Mouse (Mus musculus): ENCODE data around the gene Tgfb1i1. TPM values are rescaled to one million over a fixed set of nuclear protein-coding genes. Genes with fewer than 3 reads are reported as not detected.
A peak's percentile ranks its signal among the peaks of the same experiment; 100 is the strongest.

Tgfb1i1 gene
- polyA plus RNA-seq, 1 experiment from 2014 or later, result 160 TPM

DNA sequence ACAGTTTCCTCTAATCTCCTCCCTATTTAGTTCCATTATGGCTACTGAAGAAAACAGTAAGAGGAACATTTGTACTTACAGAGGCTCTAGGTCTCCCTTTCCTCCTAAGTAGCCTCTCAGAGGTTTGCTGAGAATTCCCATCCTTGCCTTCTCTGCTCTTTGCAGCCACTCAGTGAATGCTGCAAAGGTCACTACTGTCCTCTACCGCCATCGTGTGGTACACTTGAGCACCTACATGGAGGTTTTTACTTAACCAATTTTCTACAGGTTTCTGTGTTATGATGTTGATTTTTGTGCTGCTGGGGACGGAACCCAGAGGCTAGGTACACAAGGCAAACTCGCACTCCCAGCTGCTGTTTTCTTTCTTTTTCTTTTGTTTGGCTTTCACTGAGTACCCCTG, 38.4 kb upstream of the Tgfb1i1 start:
- ATAC-seq, result peak; percentile 38
- Histone ChIP-seq H3K27me3 (replicated peaks; ENCODE audit: insufficient read depth, low read length) (no peaks in the 10 kb centered on the region), H3K9me3 (ENCODE audit: low read length) (no peaks in the 10 kb centered on the region), H3K36me3 (ENCODE audit: insufficient read depth, low read length) (no peaks in the 10 kb centered on the region), H3K9ac (replicated peaks; ENCODE audit: low read depth) (no peak overlapping the region), H3K4me1 (ENCODE audit: insufficient read depth, low read depth, low read length) (no peaks in the 10 kb centered on the region), H3K4me3 (ENCODE audit: low read depth, low read length) (no peak overlapping the region), H3K27ac (ENCODE audit: low read length) (no peak overlapping the region), H3K4me2 (replicated peaks; ENCODE audit: low read depth, low read length) (no peak overlapping the region)
- TF ChIP-seq CTCF (IDR thresholded peaks at IDR 0.05) (peak; percentile 94), EP300 (IDR thresholded peaks at IDR 0.05) (no peak)
- DNase-seq (ENCODE audit: low spot score), result peak; percentile 86
- WGBS, result 6% methylated on average over 4 of the region's 4 CpGs

DNA sequence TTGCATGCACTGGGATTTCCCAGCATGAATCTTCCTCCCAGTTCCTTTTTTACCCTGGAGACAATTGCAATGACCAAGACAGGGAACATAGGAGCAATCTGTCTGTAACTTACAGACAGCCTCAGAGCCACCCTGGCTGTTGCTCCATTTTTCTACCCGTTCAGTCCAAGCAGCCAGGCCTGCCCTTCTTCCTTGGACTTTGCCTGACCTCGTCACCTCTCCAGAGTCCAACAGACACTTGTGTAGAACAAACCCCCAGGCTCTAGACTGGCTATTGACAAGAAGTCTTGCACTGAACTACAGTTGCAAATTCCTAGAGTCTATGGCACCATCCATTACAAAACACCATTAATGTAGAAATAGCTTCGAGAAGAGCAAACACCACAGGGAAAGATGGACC, 36.8 kb upstream of the Tgfb1i1 start:
- H3K36me3 ChIP-seq (ENCODE audit: insufficient read depth, low read length), result no peaks in the 10 kb centered on the region
- no peak overlapping the region for H3K9ac ChIP-seq (replicated peaks; ENCODE audit: low read depth)
- ATAC-seq, result no peak
- 35% methylated on average over 3 of the region's 3 CpGs for WGBS
- H3K9me3 ChIP-seq (ENCODE audit: low read length), result no peaks in the 10 kb centered on the region
- no peaks in the 10 kb centered on the region for H3K4me1 ChIP-seq (ENCODE audit: insufficient read depth, low read depth, low read length)
- TF ChIP-seq EP300 (IDR thresholded peaks at IDR 0.05), result no peak
- no peak for TF ChIP-seq CTCF (IDR thresholded peaks at IDR 0.05)
- H3K27ac ChIP-seq (ENCODE audit: low read length), result no peak overlapping the region
- H3K27me3 ChIP-seq (replicated peaks; ENCODE audit: insufficient read depth, low read length), result no peaks in the 10 kb centered on the region
- no peak overlapping the region for H3K4me2 ChIP-seq (replicated peaks; ENCODE audit: low read depth, low read length)
- no peak for DNase-seq (ENCODE audit: low spot score)
- H3K4me3 ChIP-seq (ENCODE audit: low read depth, low read length), result no peak overlapping the region

DNA sequence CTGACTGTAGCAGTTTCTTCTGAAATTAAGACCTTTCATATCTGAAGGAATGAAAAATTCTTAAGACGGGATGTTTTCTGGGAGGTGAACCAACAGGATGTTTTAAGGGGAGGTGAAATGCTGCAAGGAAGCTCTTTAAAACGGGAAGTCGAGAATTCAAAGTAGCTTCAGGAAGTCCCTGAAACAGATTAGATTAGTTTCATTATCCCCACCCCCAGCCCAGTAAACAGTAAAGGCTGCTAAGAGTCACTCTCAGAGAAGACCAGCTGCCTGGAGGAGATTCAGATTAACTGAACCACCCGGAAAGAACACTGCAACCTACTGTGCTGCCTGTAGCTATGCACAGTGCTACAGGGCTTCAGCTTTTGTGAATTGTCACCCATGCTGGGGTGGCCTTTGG, 26.7 kb upstream of the Tgfb1i1 start:
- 54% methylated on average over 4 of the region's 4 CpGs for WGBS
- no peaks in the 10 kb centered on the region for H3K4me1 ChIP-seq (ENCODE audit: insufficient read depth, low read depth, low read length)
- H3K27me3 ChIP-seq (replicated peaks; ENCODE audit: insufficient read depth, low read length), result no peaks in the 10 kb centered on the region
- no peaks in the 10 kb centered on the region for H3K36me3 ChIP-seq (ENCODE audit: insufficient read depth, low read length)
- H3K4me3 ChIP-seq (ENCODE audit: low read depth, low read length), result no peak overlapping the region
- H3K9me3 ChIP-seq (ENCODE audit: low read length), result no peaks in the 10 kb centered on the region
- TF ChIP-seq CTCF (IDR thresholded peaks at IDR 0.05) (no peak), EP300 (IDR thresholded peaks at IDR 0.05) (no peak)
- no peak overlapping the region for H3K27ac ChIP-seq (ENCODE audit: low read length)
- DNase-seq (ENCODE audit: low spot score) (no peak), ATAC-seq (no peak)
- no peak overlapping the region for H3K4me2 ChIP-seq (replicated peaks; ENCODE audit: low read depth, low read length)
- H3K9ac ChIP-seq (replicated peaks; ENCODE audit: low read depth), result no peak overlapping the region

DNA sequence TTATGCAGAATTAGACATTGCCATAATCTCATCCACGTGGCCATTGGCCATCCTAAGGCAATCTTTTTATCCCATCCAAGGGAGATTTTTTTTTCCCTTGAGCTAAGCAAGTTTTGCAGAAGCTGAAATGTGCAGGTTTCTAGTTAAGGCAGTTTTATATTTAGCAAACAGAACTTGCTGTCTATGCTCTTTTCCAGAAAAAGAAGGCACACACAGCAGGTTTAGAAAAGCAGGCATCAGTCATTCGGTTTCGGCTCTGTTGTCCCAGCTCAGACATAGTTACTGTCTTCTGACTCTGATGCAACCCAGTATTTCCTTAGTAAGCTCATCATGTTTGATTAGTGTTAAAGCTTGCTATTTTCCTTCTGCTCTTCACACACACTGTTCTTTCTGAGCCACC, 25.7 kb upstream of the Tgfb1i1 start:
- H3K9ac ChIP-seq (replicated peaks; ENCODE audit: low read depth), result no peak overlapping the region
- no peaks in the 10 kb centered on the region for H3K4me1 ChIP-seq (ENCODE audit: insufficient read depth, low read depth, low read length)
- H3K4me3 ChIP-seq (ENCODE audit: low read depth, low read length), result no peak overlapping the region
- H3K27ac ChIP-seq (ENCODE audit: low read length), result no peak overlapping the region
- DNase-seq (ENCODE audit: low spot score) (no peak), ATAC-seq (no peak)
- no peak for TF ChIP-seq EP300 (IDR thresholded peaks at IDR 0.05)
- TF ChIP-seq CTCF (IDR thresholded peaks at IDR 0.05), result no peak
- 81% methylated on average over 3 of the region's 3 CpGs for WGBS
- H3K4me2 ChIP-seq (replicated peaks; ENCODE audit: low read depth, low read length), result no peak overlapping the region
- no peaks in the 10 kb centered on the region for H3K36me3 ChIP-seq (ENCODE audit: insufficient read depth, low read length)
- no peaks in the 10 kb centered on the region for H3K9me3 ChIP-seq (ENCODE audit: low read length)
- no peaks in the 10 kb centered on the region for H3K27me3 ChIP-seq (replicated peaks; ENCODE audit: insufficient read depth, low read length)

DNA sequence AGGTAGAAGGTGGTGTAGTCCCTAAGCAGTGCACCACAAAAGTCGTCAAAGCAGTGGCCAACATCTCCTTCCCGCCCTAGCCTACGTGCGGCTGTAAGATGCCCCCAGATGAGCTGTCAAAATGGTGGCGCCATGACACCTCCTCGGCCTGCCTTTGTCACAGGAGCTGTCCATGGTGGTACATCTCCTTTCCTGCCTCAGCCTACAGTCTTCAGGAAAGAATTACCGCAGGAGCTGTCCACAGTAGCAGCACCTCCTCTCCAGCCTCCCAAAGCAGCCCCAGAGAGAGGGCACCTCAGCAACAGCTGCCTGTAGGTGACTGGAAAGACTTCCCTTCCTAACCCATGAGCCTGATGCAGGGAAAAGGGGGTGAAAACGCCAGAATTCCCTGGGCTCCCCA, 14.9 kb upstream of the Tgfb1i1 start:
- Histone ChIP-seq H3K4me3 (ENCODE audit: low read depth, low read length) (no peak overlapping the region), H3K4me2 (replicated peaks; ENCODE audit: low read depth, low read length) (no peak overlapping the region), H3K4me1 (ENCODE audit: insufficient read depth, low read depth, low read length) (peaks cover under 1% of the 10 kb centered on the region; the same call in 1 of the 2 replicates), H3K27ac (ENCODE audit: low read length) (no peak overlapping the region), H3K36me3 (ENCODE audit: insufficient read depth, low read length) (no peaks in the 10 kb centered on the region), H3K9ac (replicated peaks; ENCODE audit: low read depth) (no peak overlapping the region), H3K27me3 (replicated peaks; ENCODE audit: insufficient read depth, low read length) (no peaks in the 10 kb centered on the region), H3K9me3 (ENCODE audit: low read length) (no peaks in the 10 kb centered on the region)
- 37% methylated on average over 8 of the region's 8 CpGs for WGBS
- TF ChIP-seq CTCF (IDR thresholded peaks at IDR 0.05), result no peak
- DNase-seq (ENCODE audit: low spot score) (no peak), ATAC-seq (no peak)

DNA sequence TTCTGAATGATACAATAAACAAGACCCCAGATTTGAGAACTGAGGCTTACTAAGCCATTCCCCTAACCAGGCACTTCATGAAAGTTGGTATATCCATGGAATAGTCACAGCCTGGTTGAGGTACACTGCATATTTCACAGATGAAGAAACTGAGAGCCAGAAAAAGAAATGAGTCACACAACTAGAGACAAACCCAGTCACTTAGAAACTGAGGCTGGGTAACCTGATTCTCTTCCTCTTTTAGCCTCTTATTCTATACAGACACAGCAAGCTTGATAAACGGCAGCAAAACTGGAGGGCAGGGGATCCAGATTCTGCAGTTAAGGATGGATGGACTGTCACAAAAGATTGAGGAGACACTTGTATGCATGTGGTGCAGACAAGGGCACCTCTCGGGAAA, 11.8 kb upstream of the Tgfb1i1 start:
- ATAC-seq, result no peak
- no peaks in the 10 kb centered on the region for H3K27me3 ChIP-seq (replicated peaks; ENCODE audit: insufficient read depth, low read length)
- 79% methylated on average over 2 of the region's 2 CpGs for WGBS
- no peak overlapping the region for H3K4me3 ChIP-seq (ENCODE audit: low read depth, low read length)
- DNase-seq (ENCODE audit: low spot score), result no peak
- no peak overlapping the region for H3K27ac ChIP-seq (ENCODE audit: low read length)
- no peaks in the 10 kb centered on the region for H3K9me3 ChIP-seq (ENCODE audit: low read length)
- no peak overlapping the region for H3K4me2 ChIP-seq (replicated peaks; ENCODE audit: low read depth, low read length)
- TF ChIP-seq CTCF (IDR thresholded peaks at IDR 0.05) (no peak), EP300 (IDR thresholded peaks at IDR 0.05) (no peak)
- peaks cover 3% of the 10 kb centered on the region; the same call in 1 of the 2 replicates for H3K4me1 ChIP-seq (ENCODE audit: insufficient read depth, low read depth, low read length)
- no peaks in the 10 kb centered on the region; the same call in 1 of the 2 replicates for H3K36me3 ChIP-seq (ENCODE audit: insufficient read depth, low read length)
- no peak overlapping the region for H3K9ac ChIP-seq (replicated peaks; ENCODE audit: low read depth)

DNA sequence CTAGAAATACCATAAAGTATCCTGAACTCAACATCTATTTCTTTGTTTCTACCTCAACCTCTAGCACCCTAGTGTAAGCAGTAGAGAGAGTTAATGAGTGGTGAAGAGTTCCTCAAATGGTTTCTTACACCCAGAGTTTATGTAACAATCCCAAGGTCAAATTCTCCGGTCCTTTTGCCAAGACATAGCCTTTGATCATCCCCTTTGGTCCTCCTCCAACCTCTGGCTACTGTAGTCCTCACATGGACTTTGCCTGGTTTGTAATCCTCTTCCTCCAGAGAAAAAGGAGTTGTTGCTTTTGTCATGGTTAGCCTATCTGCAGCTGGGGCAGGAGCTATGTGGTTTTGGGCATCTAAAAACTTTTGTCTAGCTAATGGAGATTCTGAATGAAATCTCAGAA, 11.1 kb upstream of the Tgfb1i1 start:
- H3K36me3 ChIP-seq (ENCODE audit: insufficient read depth, low read length), result no peaks in the 10 kb centered on the region; the same call in 1 of the 2 replicates
- no peaks in the 10 kb centered on the region for H3K27me3 ChIP-seq (replicated peaks; ENCODE audit: insufficient read depth, low read length)
- no peaks in the 10 kb centered on the region for H3K9me3 ChIP-seq (ENCODE audit: low read length)
- no peak for TF ChIP-seq EP300 (IDR thresholded peaks at IDR 0.05)
- TF ChIP-seq CTCF (IDR thresholded peaks at IDR 0.05), result no peak
- no peak overlapping the region for H3K9ac ChIP-seq (replicated peaks; ENCODE audit: low read depth)
- no peak overlapping the region for H3K4me2 ChIP-seq (replicated peaks; ENCODE audit: low read depth, low read length)
- H3K4me3 ChIP-seq (ENCODE audit: low read depth, low read length), result no peak overlapping the region
- WGBS, result 57% methylated on average over 1 of the region's 1 CpGs
- ATAC-seq (no peak), DNase-seq (ENCODE audit: low spot score) (no peak)
- H3K4me1 ChIP-seq (ENCODE audit: insufficient read depth, low read depth, low read length), result peaks cover 3% of the 10 kb centered on the region; the same call in 1 of the 2 replicates
- no peak overlapping the region for H3K27ac ChIP-seq (ENCODE audit: low read length)

Measured in lung, postnatal 0 days (tissue).